Mouse (Mus musculus) brain, adult 10 weeks (tissue): Measurements from ENCODE around the gene Cd209b. TPM values are rescaled to one million over a fixed set of nuclear protein-coding genes. Genes with fewer than 3 reads are reported as not detected.

ENCODE experiments used
- polyA plus RNA-seq: library from polyadenylated mRNA; stranded (reverse); fragments of 350-450 nt; fragmentation: Illumina TruSeq; extraction: RNeasy Lipid Tissue Mini Kit (QIAGEN cat#74804); gene quantifications from one replicate; pipeline ENCODE4 v1.2.3, GENCODE M21; 2015; ENCODE audit warnings: low read depth, low replicate concordance

Cd209b gene
- not detected for polyA plus RNA-seq

GRCm38 (mm10) chr8:3926744-3927143, at the start of gene Cd209b:
Cd209b (minus strand) TSS chr8:3926844.

DNA sequence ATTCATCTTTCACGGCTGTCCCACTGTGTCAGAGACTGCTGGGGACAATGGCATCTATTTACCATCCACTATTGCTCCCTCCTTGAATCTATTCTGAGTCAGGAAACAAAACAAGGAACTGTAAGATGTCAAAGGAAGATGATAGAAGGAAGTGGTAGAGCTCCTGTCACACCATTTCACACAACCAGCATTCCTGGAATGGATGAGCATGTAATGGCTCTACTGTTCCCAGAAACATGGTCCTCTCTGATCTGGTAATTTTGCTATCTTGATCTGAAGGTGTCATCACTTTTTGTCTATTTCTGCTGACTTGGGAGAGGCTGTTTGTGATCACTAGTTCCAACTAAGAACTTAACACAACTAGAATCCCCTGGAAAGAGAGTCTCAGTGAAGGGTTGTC, 28.0 kb upstream of the Cd209b start, which contains the start of gene Cd209c:
Cd209c (minus strand) TSS at position 101 of the 400 bp plus-strand sequence.

GRCm38 (mm10) chr8:3878455-3878854, 48.2 kb downstream of the Cd209b start, which contains the start of gene Cd209d:
Cd209d (minus strand) TSS chr8:3878555.

Other genes starting within 250 kb of the Cd209b start
- not detected for gene Fcer2a, start 232.7 kb downstream of the Cd209b start, polyA plus RNA-seq
- not detected for gene Clec4g, start 206.2 kb downstream of the Cd209b start, polyA plus RNA-seq
- 0.59 TPM for gene Cd209a, start 177.9 kb downstream of the Cd209b start, polyA plus RNA-seq
- not detected for gene Cd209e, start 72.5 kb downstream of the Cd209b start, polyA plus RNA-seq
- not detected for gene Cd209d, start 48.3 kb downstream of the Cd209b start, polyA plus RNA-seq
- 0.39 TPM for gene Cd209c, start 27.9 kb upstream of the Cd209b start, polyA plus RNA-seq
- 0.95 TPM for gene Cd209f, start 179.0 kb upstream of the Cd209b start, polyA plus RNA-seq
- not detected for gene Cd209g, start 207.3 kb upstream of the Cd209b start, polyA plus RNA-seq
- gene Evi5l, start 239.7 kb upstream of the Cd209b start, polyA plus RNA-seq, result 66.6 TPM